Mouse (Mus musculus) kidney, postnatal 0 days (tissue): ENCODE measurements around the gene Pla2g2e. TPM values are rescaled to one million over a fixed set of nuclear protein-coding genes. Genes with fewer than 3 reads are reported as not detected.
A peak's percentile ranks its signal among the peaks of the same experiment; 100 is the strongest.

Experiments
- ATAC-seq: fragments of 200-750 bp; cut with Nextera tagmentation; replicated peaks from 2 replicates; pipeline ENCODE4 v1.8.0; 2017; ENCODE audit warnings: low read depth, moderate number of reproducible peaks, moderate TSS enrichment, moderate library complexity; ENCODE audit not compliant: low FRiP score
- DNase-seq: peaks from one replicate; pipeline ENCODE4 v3.0.0-alpha.2; 2016; ENCODE audit warnings: low spot score
- H3K27ac ChIP-seq: fragments of 300-500 bp; sonication (generic); 2 replicates; pipeline ENCODE4 v1.5.1; 2014; ENCODE audit warnings: mild to moderate bottlenecking
- H3K27me3 ChIP-seq: fragments of 300-500 bp; sonication (generic); 2 replicates; pipeline ENCODE4 v1.6.1; 2014; ENCODE audit warnings: low read length, mixed read lengths; ENCODE audit not compliant: insufficient read depth
- H3K36me3 ChIP-seq: fragments of 300-500 bp; sonication (generic); 2 replicates; pipeline ENCODE4 v1.6.1; 2014; ENCODE audit warnings: low read length, mixed read lengths; ENCODE audit not compliant: insufficient read depth
- H3K4me1 ChIP-seq: fragments of 300-500 bp; sonication (generic); replicated peaks from 2 replicates; pipeline ENCODE4 v1.6.1; 2014; ENCODE audit warnings: antibody characterized with exemption, low read length, mixed read lengths; ENCODE audit not compliant: insufficient read depth
- H3K4me2 ChIP-seq: fragments of 300-500 bp; sonication (generic); 2 replicates; pipeline ENCODE4 v1.6.1; 2014; ENCODE audit warnings: mild to moderate bottlenecking, low read length, moderate library complexity, mixed read lengths
- H3K4me3 ChIP-seq: fragments of 300-500 bp; sonication (generic); replicated peaks from 2 replicates; pipeline ENCODE4 v1.5.1; 2014; ENCODE audit warnings: low read depth, low read length
- H3K9ac ChIP-seq: fragments of 300-500 bp; sonication (generic); 2 replicates; pipeline ENCODE4 v1.6.1; 2014; ENCODE audit warnings: low read depth, low read length
- H3K9me3 ChIP-seq: fragments of 300-500 bp; sonication (generic); replicated peaks from 2 replicates; pipeline ENCODE4 v1.6.1; 2016; ENCODE audit warnings: low read length, inconsistent platforms, mixed read lengths
- CTCF ChIP-seq: IDR thresholded peaks from 2 replicates; pipeline ENCODE4 v1.5.1; 2016; ENCODE audit warnings: antibody characterized with exemption, low read depth, mild to moderate bottlenecking, moderate library complexity
- WGBS: fragments of 180-500 bp; shearing (Covaris S2); extraction: QIAGEN DNeasy Blood & Tissue Kit; methylation state at CpG from one replicate; pipeline ENCODE4 v1.1.7; 2014; 5-methylcytosine and 5-hydroxymethylcytosine counted together
- polyA plus RNA-seq: library from polyadenylated mRNA; unstranded; fragments of >200 nt; fragmentation: Nextera tagmentation; extraction: Ambion mirVana; gene quantifications from 2 replicates; pipeline ENCODE4 v1.2.1, GENCODE M21; 2015

Gene Pla2g2e
- 0.47 TPM in 1 of 2 replicates, not detected in the other for polyA plus RNA-seq

DNA sequence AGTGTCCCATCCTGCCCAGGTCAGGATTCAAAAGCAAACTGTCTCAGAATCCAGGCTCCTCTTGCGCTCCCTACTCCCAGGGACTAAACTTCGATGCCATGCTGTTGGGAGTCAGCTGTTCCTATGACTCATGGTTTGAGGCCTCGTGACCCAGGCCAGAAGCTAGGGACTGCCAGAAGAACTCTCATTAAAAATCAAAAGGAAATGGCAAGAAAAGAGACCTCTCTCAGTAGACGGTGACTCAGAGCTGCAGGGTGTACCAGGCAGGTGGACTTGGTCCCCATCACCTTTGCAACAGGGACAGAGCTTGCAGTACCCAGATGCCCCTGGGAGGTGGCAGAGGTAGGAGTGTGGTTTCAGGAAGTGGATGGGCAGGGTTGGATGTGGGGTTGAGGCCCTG, at the start of gene Pla2g2e:
TSS of gene Pla2g2e (plus strand) at position 212 of the 400 bp plus-strand sequence.
- Histone ChIP-seq H3K4me2 (no peak within 1 kb of the TSS), H3K36me3 (no peaks in the 10 kb centered on the region), H3K27ac (no peak within 1 kb of the TSS), H3K9ac (no peak within 1 kb of the TSS), H3K27me3 (no peaks in the 10 kb centered on the region), H3K9me3 (no peaks in the 10 kb centered on the region), H3K4me1 (peaks cover 5% of the 10 kb centered on the region; the same call in 1 of the 2 replicates), H3K4me3 (no peak within 1 kb of the TSS)
- no peak for TF ChIP-seq CTCF
- ATAC-seq = no peak; the same call in 1 of the 2 replicates
- 56% methylated on average over 4 of the region's 4 CpGs for WGBS
- DNase-seq = no peak

DNA sequence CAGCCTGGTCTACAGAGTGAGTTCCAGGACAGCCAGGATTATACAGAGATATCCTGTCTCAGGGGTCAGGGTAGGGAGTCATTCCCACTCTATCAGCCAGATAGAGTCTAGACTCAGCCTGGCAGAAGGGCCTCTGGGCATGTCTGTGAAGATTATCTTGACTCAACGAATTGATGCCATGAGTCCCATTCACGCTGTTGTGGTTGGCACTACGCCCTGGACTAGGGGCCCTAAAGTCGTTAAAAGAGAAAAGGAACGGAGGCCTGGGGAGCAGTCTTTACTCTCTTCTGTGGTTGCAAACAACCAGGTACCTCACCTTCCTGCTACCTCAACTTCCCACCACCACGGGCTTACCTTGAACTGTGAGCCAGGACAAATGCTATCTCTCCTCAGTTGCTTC, 37.9 kb upstream of the Pla2g2e start:
- H3K4me3 ChIP-seq = no peak overlapping the region
- no peak overlapping the region for H3K9ac ChIP-seq
- H3K27me3 ChIP-seq = no peaks in the 10 kb centered on the region
- H3K4me1 ChIP-seq = no peaks in the 10 kb centered on the region
- no peak overlapping the region for H3K27ac ChIP-seq
- DNase-seq (no peak), ATAC-seq (no peak)
- WGBS = 74% methylated on average over 6 of the region's 6 CpGs
- no peaks in the 10 kb centered on the region for H3K36me3 ChIP-seq
- TF ChIP-seq CTCF = no peak
- no peaks in the 10 kb centered on the region; the same call in 1 of the 2 replicates for H3K9me3 ChIP-seq
- no peak overlapping the region for H3K4me2 ChIP-seq

DNA sequence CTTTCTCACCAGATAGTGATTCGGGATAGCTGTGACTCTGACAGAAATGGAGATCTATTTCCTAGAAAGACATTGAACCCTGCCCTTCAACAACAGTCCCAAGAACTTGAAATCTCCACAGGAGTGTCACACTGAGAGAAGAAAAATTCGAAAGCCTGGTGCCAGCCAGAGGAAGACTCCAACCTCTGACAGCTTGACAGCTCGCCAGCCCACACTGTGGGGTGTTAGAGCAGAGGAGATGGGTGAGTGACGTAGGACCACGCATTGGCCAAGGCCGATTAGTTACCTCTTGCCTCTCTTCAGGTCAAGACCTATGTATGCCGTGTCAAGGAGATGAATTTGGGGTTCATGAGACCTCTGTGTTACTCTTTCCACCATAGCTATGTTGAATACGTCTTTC, 37.0 kb upstream of the Pla2g2e start:
- H3K4me3 ChIP-seq = no peak overlapping the region
- H3K9ac ChIP-seq = no peak overlapping the region
- H3K36me3 ChIP-seq = no peaks in the 10 kb centered on the region
- H3K27me3 ChIP-seq = no peaks in the 10 kb centered on the region
- DNase-seq (no peak), ATAC-seq (no peak)
- H3K4me2 ChIP-seq = no peak overlapping the region
- H3K9me3 ChIP-seq = no peaks in the 10 kb centered on the region; the same call in 1 of the 2 replicates
- TF ChIP-seq CTCF = no peak
- no peak overlapping the region for H3K27ac ChIP-seq
- no peaks in the 10 kb centered on the region for H3K4me1 ChIP-seq
- 84% methylated on average over 8 of the region's 8 CpGs for WGBS

DNA sequence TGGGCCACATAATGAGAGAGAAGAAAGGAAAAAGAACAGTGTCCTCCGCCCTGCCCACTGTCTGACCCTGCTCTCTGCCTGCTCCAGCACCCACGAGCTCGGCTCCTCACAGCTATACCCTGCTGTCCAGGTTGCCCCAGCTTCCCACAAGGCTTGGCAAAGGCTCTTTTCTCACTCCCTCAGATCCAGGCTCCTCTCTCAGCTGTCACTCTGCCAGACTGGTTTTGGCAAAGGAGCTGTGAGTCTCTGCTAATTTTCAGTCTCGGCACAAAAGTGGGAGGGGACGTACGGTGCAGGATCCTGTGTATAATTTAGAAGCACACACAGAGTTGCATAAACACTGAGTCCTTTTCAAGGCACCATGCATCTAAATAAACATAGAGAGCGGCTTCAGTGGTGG, 36.4 kb upstream of the Pla2g2e start:
- DNase-seq (no peak), ATAC-seq (no peak)
- TF ChIP-seq CTCF = no peak
- Histone ChIP-seq H3K9me3 (no peaks in the 10 kb centered on the region; the same call in 1 of the 2 replicates), H3K27ac (no peak overlapping the region), H3K27me3 (no peaks in the 10 kb centered on the region), H3K4me1 (no peaks in the 10 kb centered on the region), H3K4me2 (no peak overlapping the region), H3K4me3 (no peak overlapping the region), H3K9ac (no peak overlapping the region), H3K36me3 (no peaks in the 10 kb centered on the region)
- WGBS = 75% methylated on average over 7 of the region's 7 CpGs

DNA sequence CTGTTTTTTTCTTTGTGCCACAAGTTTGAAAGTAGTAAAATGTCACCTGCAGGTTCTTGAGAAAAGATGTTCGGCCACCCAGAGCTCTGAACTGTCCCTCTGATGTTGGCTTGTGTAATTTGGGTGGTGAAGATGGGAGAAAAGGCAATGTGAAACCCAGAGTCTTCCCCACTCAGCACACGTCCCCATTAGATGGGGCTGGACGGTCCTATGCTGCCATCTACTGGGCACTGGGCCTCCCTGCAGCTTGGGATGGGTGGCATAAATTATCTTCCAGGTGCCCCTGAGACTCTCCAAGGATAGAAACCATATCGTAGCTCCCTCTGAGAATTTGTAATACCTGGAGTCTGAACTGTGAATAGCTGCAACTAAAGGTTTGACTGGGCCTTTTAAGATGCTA, 26.3 kb upstream of the Pla2g2e start:
- Histone ChIP-seq H3K4me2 (no peak overlapping the region), H3K4me1 (no peaks in the 10 kb centered on the region), H3K27ac (no peak overlapping the region), H3K9ac (no peak overlapping the region), H3K9me3 (no peaks in the 10 kb centered on the region), H3K27me3 (no peaks in the 10 kb centered on the region), H3K36me3 (no peaks in the 10 kb centered on the region), H3K4me3 (no peak overlapping the region)
- WGBS = under 1% methylated on average over 4 of the region's 4 CpGs
- DNase-seq = peak; percentile 81
- ATAC-seq = no peak
- peak; percentile 100 for TF ChIP-seq CTCF

DNA sequence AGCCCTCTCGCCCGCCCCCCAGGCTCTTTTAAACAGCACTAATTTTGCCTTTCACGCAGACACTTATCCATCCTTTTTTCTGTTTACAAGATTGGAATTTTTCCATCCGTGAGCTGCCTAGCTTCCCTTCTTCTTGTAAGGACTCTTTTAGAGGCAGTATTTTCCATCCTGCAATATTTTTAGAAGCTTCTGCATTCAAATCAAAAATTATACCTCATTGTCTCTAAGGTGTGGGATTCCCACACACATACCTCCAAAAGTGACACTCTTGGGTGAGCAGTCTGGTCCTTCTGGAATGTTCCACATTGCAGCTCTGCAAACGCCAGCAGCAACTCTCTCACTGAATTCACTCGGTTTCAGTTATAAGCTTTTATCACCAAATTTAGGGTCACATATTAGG, 24.8 kb upstream of the Pla2g2e start:
- no peak overlapping the region for H3K4me3 ChIP-seq
- H3K36me3 ChIP-seq = no peaks in the 10 kb centered on the region
- H3K4me1 ChIP-seq = no peaks in the 10 kb centered on the region
- no peak overlapping the region for H3K27ac ChIP-seq
- DNase-seq = no peak
- no peak overlapping the region for H3K9ac ChIP-seq
- ATAC-seq = no peak
- H3K27me3 ChIP-seq = no peaks in the 10 kb centered on the region
- 77% methylated on average over 6 of the region's 6 CpGs for WGBS
- TF ChIP-seq CTCF = no peak
- no peaks in the 10 kb centered on the region for H3K9me3 ChIP-seq
- H3K4me2 ChIP-seq = no peak overlapping the region

DNA sequence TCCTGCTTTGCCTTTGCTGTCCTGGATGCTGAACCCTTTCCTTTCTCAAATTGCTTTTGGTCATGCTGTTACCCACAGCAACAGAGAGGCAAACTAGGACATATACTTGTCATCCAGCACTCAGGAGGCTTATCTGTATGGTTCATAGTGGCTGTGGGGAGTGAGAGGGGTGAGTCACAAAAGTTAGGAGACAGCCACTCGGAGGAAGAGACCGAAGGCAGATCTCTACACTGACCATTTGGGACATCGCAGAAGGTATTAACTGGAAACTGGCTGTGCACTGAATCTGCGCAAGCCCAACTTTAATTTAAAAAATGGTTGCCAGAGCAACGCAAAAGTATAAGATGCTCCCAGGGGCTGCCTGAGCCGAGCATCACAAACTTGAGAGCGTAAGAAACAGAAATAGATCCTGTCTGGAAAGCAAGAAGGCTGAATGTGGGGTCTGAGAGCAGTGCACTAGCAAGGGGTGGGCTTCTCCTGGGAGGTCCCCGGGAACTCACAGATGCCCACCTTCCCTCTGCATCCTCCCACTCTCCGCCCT, 22.6 kb upstream of the Pla2g2e start:
- ATAC-seq (no peak), DNase-seq (no peak)
- no peak overlapping the region for H3K4me2 ChIP-seq
- no peaks in the 10 kb centered on the region for H3K9me3 ChIP-seq
- 80% methylated on average over 9 of the region's 9 CpGs for WGBS
- no peaks in the 10 kb centered on the region for H3K36me3 ChIP-seq
- H3K27me3 ChIP-seq = no peaks in the 10 kb centered on the region
- no peaks in the 10 kb centered on the region for H3K4me1 ChIP-seq
- no peak for TF ChIP-seq CTCF
- no peak overlapping the region for H3K4me3 ChIP-seq
- H3K9ac ChIP-seq = no peak overlapping the region
- H3K27ac ChIP-seq = no peak overlapping the region
